Mouse (Mus musculus) forebrain, postnatal 0 days (tissue): Measurements from ENCODE around the gene Nhlh1. TPM values are rescaled to one million over a fixed set of nuclear protein-coding genes. Genes with fewer than 3 reads are reported as not detected.

Experiments used
- ATAC-seq: fragments of 200-750 bp; cut with Nextera tagmentation; 2 replicates; pipeline ENCODE4 v1.8.0; 2017; ENCODE audit warnings: mild to moderate bottlenecking, moderate library complexity
- DNase-seq: peaks from one replicate; pipeline ENCODE4 v3.0.0-alpha.2; 2015
- H3K27ac ChIP-seq: fragments of 300-500 bp; sonication (generic); 2 replicates; pipeline ENCODE4 v1.5.1; 2014; ENCODE audit warnings: low read depth, mild to moderate bottlenecking, antibody characterized with exemption, low read length, moderate library complexity, mixed read lengths
- H3K27me3 ChIP-seq: fragments of 300-500 bp; sonication (generic); 2 replicates; pipeline ENCODE4 v1.6.1; 2014; ENCODE audit warnings: mild to moderate bottlenecking, low read length, mixed read lengths; ENCODE audit not compliant: insufficient read depth
- H3K36me3 ChIP-seq: fragments of 300-500 bp; sonication (generic); 2 replicates; pipeline ENCODE4 v1.6.1; 2014; ENCODE audit warnings: mild to moderate bottlenecking, moderate library complexity; ENCODE audit not compliant: insufficient read depth
- H3K4me1 ChIP-seq: fragments of 300-500 bp; sonication (generic); 2 replicates; pipeline ENCODE4 v1.6.1; 2014; ENCODE audit warnings: antibody characterized with exemption; ENCODE audit not compliant: insufficient read depth
- H3K4me2 ChIP-seq: fragments of 300-500 bp; sonication (generic); 2 replicates; pipeline ENCODE4 v1.6.1; 2014; ENCODE audit warnings: low read depth, mild to moderate bottlenecking, moderate library complexity
- H3K4me3 ChIP-seq: fragments of 300-500 bp; sonication (generic); 2 replicates; pipeline ENCODE4 v1.5.1; 2014; ENCODE audit warnings: low read depth, low read length, mixed read lengths
- H3K9ac ChIP-seq: fragments of 300-500 bp; sonication (generic); 2 replicates; pipeline ENCODE4 v1.6.1; 2014; ENCODE audit warnings: mild to moderate bottlenecking
- H3K9me3 ChIP-seq: fragments of 300-500 bp; sonication (generic); 2 replicates; pipeline ENCODE4 v1.6.1; 2016; ENCODE audit warnings: low read length
- CTCF ChIP-seq: sonication (generic); IDR thresholded peaks from 2 replicates; pipeline ENCODE4 v1.5.1; 2016; ENCODE audit warnings: antibody characterized with exemption, control low read depth, low read depth
- WGBS: fragments of 180-500 bp; shearing (Covaris S2); extraction: QIAGEN DNeasy Blood & Tissue Kit; methylation state at CpG from one replicate; pipeline ENCODE4 v1.1.7; 2014; 5-methylcytosine and 5-hydroxymethylcytosine counted together
- polyA plus RNA-seq: library from polyadenylated mRNA; unstranded; fragments of >200 nt; fragmentation: Nextera tagmentation; extraction: Ambion mirVana; gene quantifications from 2 replicates; pipeline ENCODE4 v1.2.1, GENCODE M21; 2015
- total RNA-seq: library from RNA; depleted of rRNA; stranded (reverse); fragments of >200 nt; gene quantifications from 2 replicates; pipeline ENCODE4 v1.2.3, GENCODE M21; 2014

The Nhlh1 gene
- total and polyA plus RNA-seq, 2 experiments from 2014 or later, result 0.47 to 0.95 TPM

GRCm38 (mm10) chr1:172063291-172064023 lies 6.1 kb upstream of the Nhlh1 start:
- H3K27ac ChIP-seq, result no peak overlapping the region
- H3K36me3 ChIP-seq, result peaks cover 42% of the 10 kb centered on the region
- H3K27me3 ChIP-seq, result no peaks in the 10 kb centered on the region
- no peaks in the 10 kb centered on the region for H3K9me3 ChIP-seq
- H3K4me3 ChIP-seq, result no peak overlapping the region
- DNase-seq, result no peak
- no peak for TF ChIP-seq CTCF
- H3K4me1 ChIP-seq, result no peaks in the 10 kb centered on the region
- H3K9ac ChIP-seq, result no peak overlapping the region
- no peak for ATAC-seq
- 74% methylated on average over 4 of the region's 4 CpGs for WGBS
- H3K4me2 ChIP-seq, result no peak overlapping the region

- Histone ChIP-seq H3K36me3 (peaks cover 29% of the 10 kb centered on the region), H3K9ac (no peak overlapping the region), H3K4me2 (no peak overlapping the region), H3K27ac (no peak overlapping the region), H3K4me1 (no peaks in the 10 kb centered on the region), H3K27me3 (no peaks in the 10 kb centered on the region), H3K9me3 (no peaks in the 10 kb centered on the region), H3K4me3 (no peak overlapping the region)
- 89% methylated on average over 2 of the region's 2 CpGs for WGBS
- DNase-seq, result no peak
- ATAC-seq, result no peak
- no peak for TF ChIP-seq CTCF
Measured at GRCm38 (mm10) chr1:172062101-172062500, 4.7 kb upstream of the Nhlh1 start.

- H3K36me3 ChIP-seq, result peaks cover 20% of the 10 kb centered on the region
- no peak overlapping the region for H3K4me2 ChIP-seq
- no peak overlapping the region for H3K27ac ChIP-seq
- DNase-seq, result no peak
- TF ChIP-seq CTCF, result no peak
- ATAC-seq, result no peak
- WGBS, result 31% methylated on average over 8 of the region's 8 CpGs
- no peaks in the 10 kb centered on the region for H3K9me3 ChIP-seq
- no peaks in the 10 kb centered on the region for H3K27me3 ChIP-seq
- no peak overlapping the region for H3K9ac ChIP-seq
- no peak overlapping the region for H3K4me3 ChIP-seq
- H3K4me1 ChIP-seq, result no peaks in the 10 kb centered on the region
Measured at GRCm38 (mm10) chr1:172061217-172061616, 3.8 kb upstream of the Nhlh1 start.

- no peaks in the 10 kb centered on the region for H3K27me3 ChIP-seq
- H3K9me3 ChIP-seq, result no peaks in the 10 kb centered on the region
- H3K4me2 ChIP-seq, result no peak overlapping the region
- no peak overlapping the region for H3K9ac ChIP-seq
- TF ChIP-seq CTCF, result no peak
- no peaks in the 10 kb centered on the region for H3K4me1 ChIP-seq
- ATAC-seq (no peak), DNase-seq (no peak)
- no peak overlapping the region for H3K27ac ChIP-seq
- peaks cover 16% of the 10 kb centered on the region for H3K36me3 ChIP-seq
- H3K4me3 ChIP-seq, result no peak overlapping the region
- WGBS, result 57% methylated on average over 4 of the region's 4 CpGs
Measured at GRCm38 (mm10) chr1:172060659-172061058, 3.3 kb upstream of the Nhlh1 start.

- Histone ChIP-seq H3K9me3 (no peaks in the 10 kb centered on the region), H3K4me3 (no peak overlapping the region), H3K4me2 (no peak overlapping the region), H3K9ac (no peak overlapping the region), H3K4me1 (no peaks in the 10 kb centered on the region), H3K27ac (no peak overlapping the region), H3K36me3 (no peaks in the 10 kb centered on the region), H3K27me3 (no peaks in the 10 kb centered on the region)
- TF ChIP-seq CTCF, result no peak
- WGBS, result 46% methylated on average over 7 of the region's 7 CpGs
- ATAC-seq (no peak), DNase-seq (no peak)
Measured at GRCm38 (mm10) chr1:172058874-172059273, 1.5 kb upstream of the Nhlh1 start.

- no peak overlapping the region for H3K9ac ChIP-seq
- no peaks in the 10 kb centered on the region for H3K36me3 ChIP-seq
- DNase-seq (no peak), ATAC-seq (no peak)
- H3K27ac ChIP-seq, result no peak overlapping the region
- no peak for TF ChIP-seq CTCF
- H3K4me2 ChIP-seq, result no peak overlapping the region
- peaks cover 3% of the 10 kb centered on the region; the same call in 1 of the 2 replicates for H3K4me1 ChIP-seq
- H3K4me3 ChIP-seq, result no peak overlapping the region
- WGBS, result 41% methylated on average over 6 of the region's 6 CpGs
- no peaks in the 10 kb centered on the region for H3K9me3 ChIP-seq
- H3K27me3 ChIP-seq, result no peaks in the 10 kb centered on the region
Measured at GRCm38 (mm10) chr1:172058321-172058720, 948 bp upstream of the Nhlh1 start.

- Histone ChIP-seq H3K9ac (no peak overlapping the region), H3K9me3 (no peaks in the 10 kb centered on the region), H3K27ac (no peak overlapping the region), H3K36me3 (no peaks in the 10 kb centered on the region), H3K4me2 (no peak overlapping the region), H3K4me1 (peaks cover 3% of the 10 kb centered on the region; the same call in 1 of the 2 replicates), H3K27me3 (no peaks in the 10 kb centered on the region), H3K4me3 (no peak overlapping the region)
- no peak for ATAC-seq
- TF ChIP-seq CTCF, result no peak
- WGBS, result 55% methylated on average over 4 of the region's 4 CpGs
- DNase-seq, result no peak
Measured at GRCm38 (mm10) chr1:172056251-172056650, 1.1 kb downstream of the Nhlh1 start.
